Mouse (Mus musculus): ENCODE data around the gene Gm43720. TPM values are rescaled to one million over a fixed set of nuclear protein-coding genes. Genes with fewer than 3 reads are reported as not detected.
A peak's percentile ranks its signal among the peaks of the same experiment; 100 is the strongest.

Gene Gm43720
- polyA plus RNA-seq, 1 experiment from 2014 or later = 0.19 TPM

DNA sequence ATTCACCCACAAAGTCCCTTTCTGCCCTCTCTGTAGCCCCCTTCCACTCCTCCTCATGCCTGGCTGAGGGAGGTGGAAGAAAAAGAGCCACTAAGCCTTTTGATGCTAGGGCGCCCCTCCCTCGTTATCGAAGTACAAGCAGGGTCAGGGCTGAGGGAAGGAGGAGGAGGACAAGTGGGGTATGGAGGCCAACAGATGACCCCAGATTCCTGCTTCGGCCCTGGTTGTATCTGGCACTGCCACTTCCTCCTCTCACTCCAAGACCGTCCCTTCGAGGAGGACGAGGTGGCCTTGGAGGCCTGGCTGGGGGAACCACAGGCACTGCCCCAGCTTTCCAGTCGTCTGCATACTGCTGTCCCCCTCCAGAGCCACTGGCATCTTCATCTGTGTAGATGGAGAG lies 5.6 kb downstream of the Gm43720 start:
- Histone ChIP-seq H3K9me3 (no peaks in the 10 kb centered on the region), H3K27ac (replicated peaks) (no peak overlapping the region), H3K27me3 (no peaks in the 10 kb centered on the region), H3K36me3 (peaks cover 10% of the 10 kb centered on the region), H3K4me3 (no peak overlapping the region), H3K4me1 (replicated peaks) (peaks cover 56% of the 10 kb centered on the region), H3K4me2 (no peak overlapping the region), H3K9ac (no peak overlapping the region)
- no peak for ATAC-seq (ENCODE audit: low FRiP score, low read depth)
- 50% methylated on average over 8 of the region's 8 CpGs for WGBS

DNA sequence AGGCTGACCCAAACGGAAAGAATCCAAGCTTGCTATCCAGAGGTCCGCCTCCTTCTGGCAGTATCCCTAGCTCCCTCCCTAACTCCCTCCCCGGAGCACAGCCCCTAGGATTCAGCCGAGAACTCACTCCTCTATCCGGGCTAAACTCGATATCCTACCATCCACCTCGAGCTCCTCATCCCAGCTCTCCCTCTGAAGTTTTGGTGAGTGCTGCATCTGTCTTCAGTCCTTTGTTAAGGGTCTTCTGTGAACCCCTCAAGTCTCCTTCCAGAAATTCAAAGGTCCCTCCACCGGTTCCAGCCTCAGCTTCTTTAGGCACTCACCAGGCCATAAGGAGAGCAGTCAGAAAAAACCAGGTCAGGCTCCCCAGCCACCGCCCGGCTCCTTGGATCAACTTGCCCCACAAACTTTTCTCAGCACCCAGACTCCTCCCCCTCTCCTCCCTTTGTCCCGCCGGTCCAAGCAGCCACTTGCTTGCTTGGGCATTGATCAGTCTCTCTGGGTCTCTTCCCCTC lies 7.3 kb downstream of the Gm43720 start, which contains the start of gene Gal3st4:
Gal3st4 (minus strand) TSS at position 432 of the 515 bp plus-strand sequence.
- Histone ChIP-seq H3K27ac (replicated peaks) (no peak within 1 kb of the TSS), H3K9me3 (no peaks in the 10 kb centered on the region), H3K9ac (no peak within 1 kb of the TSS), H3K27me3 (no peaks in the 10 kb centered on the region), H3K36me3 (peaks cover 7% of the 10 kb centered on the region), H3K4me1 (replicated peaks) (peaks cover 39% of the 10 kb centered on the region), H3K4me3 (peak within 1 kb of the TSS; percentile 4), H3K4me2 (peak within 1 kb of the TSS; percentile 22)
- 3% methylated on average over 12 of the region's 12 CpGs for WGBS
- no peak for ATAC-seq (ENCODE audit: low FRiP score, low read depth)

DNA sequence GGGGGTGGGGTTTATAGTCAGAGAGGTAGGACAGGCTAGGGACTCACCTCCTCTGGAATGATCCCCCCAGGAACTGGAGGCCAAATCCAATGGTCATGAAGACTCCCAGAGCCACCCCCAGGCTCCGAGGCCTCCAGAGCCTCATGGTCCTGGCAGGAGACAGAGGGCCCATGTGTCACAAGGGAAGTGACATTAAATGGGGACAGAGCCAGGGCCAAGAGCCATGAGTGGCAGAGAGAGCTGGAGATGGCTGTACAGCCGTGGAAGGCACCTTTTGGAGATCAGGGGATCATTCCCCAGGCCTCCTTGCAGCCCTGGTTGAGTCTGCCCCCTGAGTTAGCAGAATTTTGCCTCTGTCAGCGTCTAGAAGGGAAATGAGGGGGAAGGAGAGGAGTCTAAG lies 8.5 kb downstream of the Gm43720 start:
- no peak overlapping the region for H3K27ac ChIP-seq (replicated peaks)
- H3K4me3 ChIP-seq = no peak overlapping the region
- H3K27me3 ChIP-seq = no peaks in the 10 kb centered on the region
- H3K36me3 ChIP-seq = no peaks in the 10 kb centered on the region
- no peak overlapping the region for H3K4me2 ChIP-seq
- H3K9me3 ChIP-seq = no peaks in the 10 kb centered on the region
- ATAC-seq (ENCODE audit: low FRiP score, low read depth) = no peak
- H3K9ac ChIP-seq = no peak overlapping the region
- 47% methylated on average over 3 of the region's 3 CpGs for WGBS
- peaks cover 26% of the 10 kb centered on the region for H3K4me1 ChIP-seq (replicated peaks)

DNA sequence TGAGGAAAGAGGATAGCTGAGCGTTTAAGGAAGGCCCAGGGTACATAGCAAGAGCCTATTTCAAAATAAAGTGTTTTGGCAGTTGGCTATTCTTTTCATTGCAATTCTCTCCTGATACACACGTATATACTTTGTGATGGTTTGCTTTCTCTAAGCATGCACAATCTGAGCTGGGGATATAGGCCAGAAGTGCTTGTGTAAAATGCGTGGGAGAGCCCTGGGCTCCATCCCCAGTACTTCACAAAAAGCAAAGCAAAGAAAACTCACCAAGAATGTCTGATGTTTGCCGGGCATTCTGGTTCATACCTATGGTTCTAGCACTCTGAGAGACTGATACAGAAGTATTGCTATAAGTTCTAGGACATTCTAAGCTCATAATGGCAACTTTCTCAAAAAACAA lies 10.8 kb downstream of the Gm43720 start:
- Histone ChIP-seq H3K9me3 (no peaks in the 10 kb centered on the region), H3K36me3 (no peaks in the 10 kb centered on the region), H3K9ac (no peak overlapping the region), H3K4me2 (no peak overlapping the region), H3K4me3 (no peak overlapping the region), H3K4me1 (replicated peaks) (peaks cover 22% of the 10 kb centered on the region), H3K27ac (replicated peaks) (no peak overlapping the region), H3K27me3 (no peaks in the 10 kb centered on the region)
- 79% methylated on average over 4 of the region's 4 CpGs for WGBS
- no peak for ATAC-seq (ENCODE audit: low FRiP score, low read depth)

DNA sequence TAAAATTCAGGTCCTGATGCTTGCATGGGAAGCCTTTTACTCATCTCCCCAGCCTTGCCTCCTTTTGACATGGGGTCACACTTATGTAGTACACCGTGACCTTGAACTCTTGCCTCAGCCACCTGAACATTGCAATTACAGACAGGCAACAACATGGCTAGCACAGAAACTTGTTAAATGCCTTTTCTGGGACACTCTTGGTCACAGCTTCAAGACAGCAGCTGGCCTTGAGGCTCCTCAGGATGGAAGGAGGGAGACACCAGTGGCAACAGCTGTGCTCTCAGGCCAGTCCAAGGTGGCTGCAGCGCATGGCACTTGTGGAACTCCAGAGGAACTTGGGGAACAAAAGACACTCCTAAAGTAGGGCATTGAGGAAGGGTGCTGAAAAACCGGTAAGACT lies 12.6 kb downstream of the Gm43720 start:
- Histone ChIP-seq H3K27ac (replicated peaks) (no peak overlapping the region), H3K27me3 (no peaks in the 10 kb centered on the region), H3K9me3 (no peaks in the 10 kb centered on the region), H3K4me2 (no peak overlapping the region), H3K36me3 (no peaks in the 10 kb centered on the region), H3K4me3 (no peak overlapping the region), H3K4me1 (replicated peaks) (peaks cover 25% of the 10 kb centered on the region), H3K9ac (no peak overlapping the region)
- 86% methylated on average over 3 of the region's 3 CpGs for WGBS
- no peak for ATAC-seq (ENCODE audit: low FRiP score, low read depth)

DNA sequence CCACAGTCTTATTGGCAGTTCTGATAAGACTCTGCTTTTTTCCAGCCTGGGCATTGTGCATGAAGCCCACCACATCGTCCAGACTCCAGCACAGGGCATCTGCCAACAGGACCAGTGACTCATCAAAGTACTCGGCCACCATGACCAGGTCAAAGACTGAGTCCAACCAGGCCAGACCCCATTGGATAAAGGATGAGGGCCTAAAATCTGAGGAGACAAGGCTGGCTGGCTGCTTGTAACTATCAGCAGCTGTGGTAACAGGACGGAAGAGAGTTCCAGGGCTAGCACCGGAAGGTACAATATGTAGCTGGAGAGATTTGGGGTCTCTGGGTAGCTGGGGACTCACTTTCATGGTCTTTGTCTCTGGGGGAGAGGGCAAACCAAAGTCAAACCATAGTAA lies 14.0 kb downstream of the Gm43720 start:
- peaks cover 6% of the 10 kb centered on the region for H3K36me3 ChIP-seq
- peaks cover 28% of the 10 kb centered on the region for H3K4me1 ChIP-seq (replicated peaks)
- no peaks in the 10 kb centered on the region for H3K27me3 ChIP-seq
- H3K4me2 ChIP-seq = no peak overlapping the region
- no peak overlapping the region for H3K4me3 ChIP-seq
- no peaks in the 10 kb centered on the region for H3K9me3 ChIP-seq
- ATAC-seq (ENCODE audit: low FRiP score, low read depth) = no peak
- H3K9ac ChIP-seq = no peak overlapping the region
- H3K27ac ChIP-seq (replicated peaks) = no peak overlapping the region
- 96% methylated on average over 4 of the region's 4 CpGs for WGBS

DNA sequence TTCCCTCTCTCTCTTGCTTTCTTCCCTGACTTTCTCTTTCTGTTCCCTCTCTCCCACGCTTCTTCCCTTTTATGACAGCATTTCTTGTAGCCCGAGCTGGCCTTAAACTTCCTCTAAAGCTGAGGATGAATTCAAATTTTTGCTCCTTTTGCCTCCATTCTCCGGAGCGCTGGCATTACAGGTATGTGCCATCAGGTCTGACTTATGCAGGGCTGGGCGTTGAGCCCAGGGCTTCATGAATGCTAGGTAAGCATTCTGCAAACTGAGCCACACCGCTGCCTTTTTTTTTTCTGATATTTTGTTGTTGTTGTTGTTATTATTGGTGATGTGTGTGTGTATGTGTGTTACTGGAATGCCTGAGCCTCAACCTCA lies 15.6 kb downstream of the Gm43720 start:
- 21% methylated on average over 6 of the region's 6 CpGs for WGBS

DNA sequence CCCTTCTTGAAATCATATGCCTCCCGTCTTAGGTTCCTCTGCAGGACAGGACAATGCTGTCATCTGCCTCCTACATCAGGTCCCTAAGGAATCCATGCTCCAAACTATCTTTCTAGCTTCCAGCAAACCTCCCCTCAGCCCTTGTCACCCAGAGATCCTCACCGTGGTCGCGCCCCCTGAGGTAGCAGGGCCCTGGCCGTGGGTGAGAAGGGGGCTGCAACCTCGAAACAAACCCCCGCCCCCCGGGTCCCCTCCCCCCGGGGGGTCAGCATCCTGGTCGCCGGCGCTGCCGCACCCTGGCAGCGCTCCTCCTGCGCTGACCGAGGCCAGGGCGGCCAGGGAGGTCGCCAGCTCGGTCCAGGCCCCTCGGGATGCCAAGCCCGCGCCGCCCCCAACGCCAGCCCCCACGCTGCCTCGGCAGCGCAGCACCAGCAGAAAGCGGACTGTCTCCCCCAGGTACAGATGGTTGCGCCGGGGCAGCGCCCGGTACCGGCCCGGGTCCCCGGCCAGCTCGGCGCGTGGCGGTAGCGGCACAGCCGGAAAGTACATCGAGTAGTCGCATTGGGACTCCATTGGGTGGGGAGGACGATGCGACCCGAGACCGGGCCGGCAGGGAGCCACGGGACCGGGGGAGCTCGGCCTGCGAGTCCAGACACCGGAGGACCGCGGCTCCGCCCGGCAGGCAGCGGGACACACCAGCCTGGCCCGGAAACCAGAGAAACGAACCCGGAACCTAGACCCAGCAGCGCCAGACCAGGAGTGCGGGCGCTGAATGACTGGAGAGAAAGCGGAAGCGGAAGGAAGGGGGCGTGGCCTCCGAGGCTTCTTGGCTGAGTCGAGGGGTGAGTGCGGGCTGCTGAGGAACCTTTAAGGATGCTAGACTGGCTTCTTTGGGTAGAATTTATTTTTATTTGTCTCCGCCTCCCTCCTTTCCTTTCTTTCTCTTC lies 16.2 kb downstream of the Gm43720 start, which contains the start of gene BC037034:
BC037034 (minus strand) TSS at position 774 of the 947 bp plus-strand sequence.
- Histone ChIP-seq H3K4me2 (peak within 1 kb of the TSS; percentile 94), H3K4me3 (peak within 1 kb of the TSS; percentile 96), H3K4me1 (replicated peaks) (peaks cover 28% of the 10 kb centered on the region), H3K36me3 (peaks cover 24% of the 10 kb centered on the region), H3K9ac (peak within 1 kb of the TSS; percentile 96), H3K27me3 (no peaks in the 10 kb centered on the region), H3K27ac (replicated peaks) (peak within 1 kb of the TSS; percentile 90), H3K9me3 (no peaks in the 10 kb centered on the region)
- ATAC-seq (ENCODE audit: low FRiP score, low read depth) = peak; percentile 93
- WGBS = under 1% methylated on average over 69 of the region's 71 CpGs

More for the DNA sequence above, 15.6 kb downstream of the Gm43720 start:
- no peak for ATAC-seq (ENCODE audit: low FRiP score, low read depth)
- H3K4me1 ChIP-seq (replicated peaks) = peaks cover 28% of the 10 kb centered on the region
- H3K27ac ChIP-seq (replicated peaks) = peak overlapping the region; percentile 90
- H3K36me3 ChIP-seq = peaks cover 18% of the 10 kb centered on the region
- H3K9ac ChIP-seq = peak overlapping the region; percentile 96
- peak overlapping the region; percentile 94 for H3K4me2 ChIP-seq
- H3K27me3 ChIP-seq = no peaks in the 10 kb centered on the region
- peak overlapping the region; percentile 96 for H3K4me3 ChIP-seq
- H3K9me3 ChIP-seq = no peaks in the 10 kb centered on the region

DNA sequence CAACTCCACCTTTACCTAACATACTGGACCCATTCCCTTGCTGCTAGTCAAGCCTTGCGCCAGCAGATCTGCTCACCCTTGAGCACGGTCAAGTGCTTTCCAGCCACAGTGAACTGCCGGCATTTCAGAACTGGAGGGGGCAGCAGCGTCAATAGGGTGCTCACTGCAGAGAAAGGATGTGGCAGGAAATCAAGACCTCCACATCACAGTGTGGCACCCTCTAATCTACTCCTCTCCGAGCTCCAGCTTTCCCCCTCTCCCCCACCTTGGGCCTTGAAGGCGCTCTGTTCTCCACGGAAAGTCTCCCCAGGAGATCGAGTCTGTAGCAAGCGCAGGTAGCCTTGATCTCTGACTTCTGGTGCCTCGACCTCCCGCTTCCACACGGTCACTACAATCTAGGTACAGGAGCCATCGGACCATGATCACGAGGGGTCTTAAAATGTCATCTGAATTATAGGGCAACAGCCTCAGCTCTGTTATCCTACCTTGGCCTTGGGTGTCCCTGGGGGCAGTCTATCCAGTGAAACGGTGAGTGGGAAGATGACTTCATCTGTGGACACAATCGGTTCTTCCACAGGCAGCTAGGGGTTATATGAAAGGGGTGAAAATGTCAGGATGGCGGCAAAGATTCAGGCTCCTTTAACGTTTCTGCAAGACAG lies 17.0 kb downstream of the Gm43720 start:
- Histone ChIP-seq H3K27ac (replicated peaks) (no peak overlapping the region), H3K4me3 (peak overlapping the region; percentile 96), H3K9ac (peak overlapping the region; percentile 96), H3K27me3 (no peaks in the 10 kb centered on the region), H3K36me3 (peaks cover 29% of the 10 kb centered on the region), H3K9me3 (no peaks in the 10 kb centered on the region), H3K4me1 (replicated peaks) (peaks cover 28% of the 10 kb centered on the region), H3K4me2 (peak overlapping the region; percentile 94)
- ATAC-seq (ENCODE audit: low FRiP score, low read depth) = no peak
- WGBS = 69% methylated on average over 18 of the region's 18 CpGs

DNA sequence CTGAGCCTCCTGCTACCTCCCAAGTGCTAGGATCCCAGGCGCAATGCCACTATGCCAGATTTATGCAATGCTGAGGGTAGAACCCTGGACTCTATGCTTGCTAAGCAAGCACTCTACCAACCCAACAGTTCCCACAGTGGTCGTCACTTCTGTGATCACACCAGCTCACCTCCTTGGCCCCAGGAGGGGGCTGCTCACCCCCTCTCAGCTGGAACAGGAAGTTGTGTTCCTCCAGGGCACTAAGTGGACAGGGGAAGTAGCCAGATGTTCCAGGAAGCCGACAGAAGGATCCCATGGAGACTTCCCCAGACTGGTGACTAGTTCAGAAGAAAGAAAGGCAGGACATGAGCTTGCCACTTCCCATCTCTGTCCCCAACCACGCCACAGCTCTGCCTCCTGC lies 17.8 kb downstream of the Gm43720 start:
- Histone ChIP-seq H3K4me2 (peak overlapping the region; percentile 94; the same call in 1 of the 2 replicates), H3K36me3 (peaks cover 29% of the 10 kb centered on the region), H3K4me3 (no peak overlapping the region; the same call in 1 of the 2 replicates), H3K27ac (replicated peaks) (no peak overlapping the region), H3K9ac (no peak overlapping the region), H3K4me1 (replicated peaks) (peaks cover 30% of the 10 kb centered on the region), H3K27me3 (no peaks in the 10 kb centered on the region), H3K9me3 (no peaks in the 10 kb centered on the region)
- ATAC-seq (ENCODE audit: low FRiP score, low read depth) = no peak
- 86% methylated on average over 4 of the region's 4 CpGs for WGBS

DNA sequence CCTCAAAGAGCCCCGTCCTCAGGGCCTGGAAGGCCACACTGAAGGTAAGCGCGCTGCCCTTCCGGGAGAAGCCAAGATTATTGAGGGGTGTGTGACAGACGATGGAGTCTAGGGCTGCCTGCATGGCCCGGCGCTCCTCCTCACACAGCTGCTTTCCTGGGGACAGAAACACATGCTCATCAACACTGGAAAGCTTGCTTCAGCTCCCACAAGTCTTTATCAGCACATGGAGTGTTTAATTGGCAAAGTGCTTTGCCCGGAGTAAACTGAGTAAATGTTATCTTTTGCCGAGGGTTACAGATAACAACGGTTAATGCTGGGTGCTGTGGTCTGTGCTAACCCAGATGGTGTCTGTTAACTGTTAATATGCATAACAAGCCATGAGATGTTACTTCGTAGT lies 18.9 kb downstream of the Gm43720 start:
- no peaks in the 10 kb centered on the region for H3K27me3 ChIP-seq
- no peak overlapping the region for H3K9ac ChIP-seq
- ATAC-seq (ENCODE audit: low FRiP score, low read depth) = no peak
- H3K27ac ChIP-seq (replicated peaks) = no peak overlapping the region
- no peak overlapping the region for H3K4me2 ChIP-seq
- whole genome bisulfite sequencing = 92% methylated on average over 11 of the region's 11 CpGs
- H3K36me3 ChIP-seq = peaks cover 29% of the 10 kb centered on the region
- no peak overlapping the region for H3K4me3 ChIP-seq
- no peaks in the 10 kb centered on the region for H3K9me3 ChIP-seq
- peaks cover 42% of the 10 kb centered on the region for H3K4me1 ChIP-seq (replicated peaks)

DNA sequence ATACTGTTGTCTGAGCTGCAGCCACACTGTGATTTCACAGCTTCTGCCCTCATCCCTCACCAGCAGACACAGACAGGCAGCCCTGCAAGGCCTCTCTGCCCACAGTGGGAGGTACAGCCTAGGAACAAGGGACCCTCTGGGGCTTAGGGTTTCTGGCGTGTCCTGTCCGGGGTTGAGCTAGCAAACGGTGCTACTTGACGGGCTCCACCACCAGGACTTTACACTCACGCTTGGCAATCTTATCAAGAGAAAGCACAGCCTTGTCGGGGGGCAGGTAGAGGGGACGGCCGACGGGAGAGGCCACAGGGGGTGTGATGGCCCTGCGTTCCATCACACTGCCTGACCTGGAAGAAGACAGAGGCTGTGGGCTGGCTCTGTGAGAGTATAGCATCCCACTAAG lies 19.7 kb downstream of the Gm43720 start:
- no peak overlapping the region for H3K4me3 ChIP-seq
- WGBS = 87% methylated on average over 10 of the region's 10 CpGs
- H3K27ac ChIP-seq (replicated peaks) = no peak overlapping the region
- peaks cover 29% of the 10 kb centered on the region for H3K36me3 ChIP-seq
- no peak for ATAC-seq (ENCODE audit: low FRiP score, low read depth)
- no peaks in the 10 kb centered on the region for H3K9me3 ChIP-seq
- no peak overlapping the region for H3K4me2 ChIP-seq
- H3K4me1 ChIP-seq (replicated peaks) = peaks cover 41% of the 10 kb centered on the region
- no peak overlapping the region for H3K9ac ChIP-seq
- H3K27me3 ChIP-seq = no peaks in the 10 kb centered on the region
